Mouse (Mus musculus) ovary, postnatal 10 days (tissue): ENCODE measurements around the gene Tmem144.
A peak's percentile ranks its signal among the peaks of the same experiment; 100 is the strongest.

ENCODE experiments used
- DNase-seq: peaks from one replicate; pipeline ENCODE4 v3.0.0; 2022; ENCODE audit warnings: low spot score

Tmem144 gene

GRCm38 (mm10) chr3:79858221-79858620, 5.6 kb upstream of the Tmem144 start:
- DNase-seq: no peak

DNA sequence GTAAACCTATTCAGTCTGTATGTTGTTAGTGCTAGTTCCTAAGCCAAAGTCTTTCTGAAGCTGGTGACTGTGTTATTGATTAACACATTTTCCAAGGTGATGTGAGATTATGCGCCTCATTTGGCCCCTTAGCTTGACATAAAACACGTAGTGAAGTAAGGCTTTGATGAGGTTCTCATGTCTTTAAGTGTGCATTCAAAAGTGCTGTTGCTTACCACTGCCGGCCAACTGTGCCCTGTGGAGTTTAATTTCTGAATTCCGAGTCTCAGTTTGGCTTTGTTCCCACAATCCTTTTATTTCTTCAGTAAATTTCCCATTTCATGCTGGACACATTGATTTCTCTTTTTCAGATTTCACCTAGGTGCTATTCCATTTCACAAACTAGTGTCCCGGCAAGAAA, 5.2 kb upstream of the Tmem144 start:
- DNase-seq: no peak

DNA sequence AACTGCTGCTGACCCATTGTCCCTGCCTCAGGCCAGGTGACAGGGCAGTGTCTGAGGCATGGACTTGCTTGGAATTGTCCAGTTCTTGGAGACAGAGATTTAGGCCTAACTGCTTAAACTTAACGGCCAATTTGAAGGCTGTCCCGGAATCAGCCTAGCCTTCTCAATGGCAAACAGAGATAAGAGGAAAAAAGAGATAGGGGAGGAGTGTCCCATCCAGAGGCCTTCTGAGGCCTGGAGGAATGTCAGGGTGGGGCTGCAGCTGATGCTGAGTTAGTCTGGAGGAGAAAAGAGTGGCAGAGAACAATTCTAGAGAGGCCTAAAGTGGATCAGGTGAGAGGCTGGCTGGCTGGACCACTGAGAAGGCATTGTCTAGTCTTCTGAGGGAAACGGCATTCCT, 465 bp downstream of the Tmem144 start:
- no peak for DNase-seq

- no peak for DNase-seq
Measured at GRCm38 (mm10) chr3:79850656-79851055, 1.9 kb downstream of the Tmem144 start.

DNA sequence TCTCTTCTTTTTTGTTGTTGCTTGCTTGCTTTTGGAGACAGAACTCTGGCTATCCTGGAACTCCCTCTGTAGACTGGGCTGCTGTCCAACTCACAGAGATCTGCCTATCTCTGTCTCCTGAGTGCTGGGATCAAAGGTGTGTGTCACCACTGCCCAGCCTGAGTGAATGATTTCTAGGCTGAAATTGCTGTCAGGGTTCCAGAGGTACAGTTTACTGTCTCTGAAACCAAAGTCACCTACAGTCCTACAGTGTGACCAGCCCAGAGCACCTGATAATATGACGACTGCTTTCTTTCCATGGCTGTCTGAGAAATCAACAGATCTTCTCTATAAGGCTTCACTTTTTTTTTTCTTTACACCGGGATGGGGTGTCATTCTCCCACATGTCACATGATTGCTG, 3.0 kb downstream of the Tmem144 start:
- DNase-seq: no peak

GRCm38 (mm10) chr3:79848841-79849240, 3.7 kb downstream of the Tmem144 start:
- DNase-seq: no peak

- DNase-seq: no peak
Measured at GRCm38 (mm10) chr3:79846633-79847032, 5.9 kb downstream of the Tmem144 start.

GRCm38 (mm10) chr3:79843999-79844398, 8.6 kb downstream of the Tmem144 start:
- DNase-seq: no peak

DNA sequence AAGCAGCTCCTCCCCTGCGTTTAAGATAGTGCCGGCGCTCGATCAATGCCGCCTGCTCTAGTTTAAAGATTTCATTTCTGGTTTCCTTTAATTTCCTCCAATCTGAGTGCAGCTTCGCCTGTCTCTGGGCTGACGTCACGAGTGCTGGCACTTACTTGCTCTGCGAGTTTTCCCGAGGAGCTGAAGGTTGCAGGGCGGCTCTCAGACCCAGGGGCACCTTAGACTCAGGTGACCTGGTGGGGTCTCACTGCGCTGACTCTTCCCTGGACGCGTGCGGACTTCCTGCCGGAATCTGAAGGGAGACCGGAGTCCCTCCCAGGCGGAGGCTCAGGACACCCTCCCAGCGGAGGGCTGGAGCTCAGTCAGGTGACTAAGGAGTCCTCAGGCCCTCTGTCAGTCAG, 10.0 kb downstream of the Tmem144 start:
- peak; percentile 49 for DNase-seq

DNA sequence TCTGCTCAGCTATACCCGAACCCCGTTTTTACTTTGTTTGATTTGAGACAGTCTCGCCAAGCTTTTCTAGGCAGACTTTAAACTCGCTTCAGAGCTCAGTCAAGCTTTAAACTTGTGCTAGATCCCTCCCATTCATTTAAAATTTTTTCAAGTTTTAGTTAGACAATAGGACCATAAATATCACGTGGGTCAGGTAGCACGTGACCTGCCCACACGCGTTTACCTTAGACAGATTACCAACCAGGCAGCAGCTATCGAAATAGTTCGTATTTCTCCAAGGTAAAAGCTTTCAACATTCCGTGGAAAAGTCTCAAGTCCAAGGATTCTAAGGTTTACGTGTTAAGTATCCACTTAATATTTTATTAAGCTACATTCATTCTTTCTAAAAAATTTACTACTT, 10.4 kb downstream of the Tmem144 start:
- no peak for DNase-seq

DNA sequence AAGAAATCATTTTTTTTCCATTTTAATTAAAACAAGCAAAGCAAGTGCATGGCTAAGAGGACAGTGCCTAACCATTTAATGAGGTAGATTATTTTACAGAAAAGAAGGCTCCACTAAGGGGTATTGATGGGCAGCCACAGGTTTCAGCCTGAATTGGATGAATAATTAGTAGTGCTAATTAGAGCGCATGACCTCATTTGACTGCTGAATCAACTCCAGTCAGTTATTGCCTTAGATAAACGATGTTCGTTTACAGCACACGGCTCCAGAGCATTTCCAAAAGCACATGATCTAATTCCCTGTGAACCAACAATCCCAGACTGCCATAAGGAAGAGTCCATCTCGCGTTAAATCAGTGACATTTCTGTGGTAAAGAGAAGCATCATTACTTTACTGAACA, 11.1 kb downstream of the Tmem144 start:
- DNase-seq: no peak

- DNase-seq: no peak
Measured at GRCm38 (mm10) chr3:79838751-79839150, 13.8 kb downstream of the Tmem144 start.

- no peak for DNase-seq
Measured at GRCm38 (mm10) chr3:79829289-79829688, 23.3 kb downstream of the Tmem144 start.

DNA sequence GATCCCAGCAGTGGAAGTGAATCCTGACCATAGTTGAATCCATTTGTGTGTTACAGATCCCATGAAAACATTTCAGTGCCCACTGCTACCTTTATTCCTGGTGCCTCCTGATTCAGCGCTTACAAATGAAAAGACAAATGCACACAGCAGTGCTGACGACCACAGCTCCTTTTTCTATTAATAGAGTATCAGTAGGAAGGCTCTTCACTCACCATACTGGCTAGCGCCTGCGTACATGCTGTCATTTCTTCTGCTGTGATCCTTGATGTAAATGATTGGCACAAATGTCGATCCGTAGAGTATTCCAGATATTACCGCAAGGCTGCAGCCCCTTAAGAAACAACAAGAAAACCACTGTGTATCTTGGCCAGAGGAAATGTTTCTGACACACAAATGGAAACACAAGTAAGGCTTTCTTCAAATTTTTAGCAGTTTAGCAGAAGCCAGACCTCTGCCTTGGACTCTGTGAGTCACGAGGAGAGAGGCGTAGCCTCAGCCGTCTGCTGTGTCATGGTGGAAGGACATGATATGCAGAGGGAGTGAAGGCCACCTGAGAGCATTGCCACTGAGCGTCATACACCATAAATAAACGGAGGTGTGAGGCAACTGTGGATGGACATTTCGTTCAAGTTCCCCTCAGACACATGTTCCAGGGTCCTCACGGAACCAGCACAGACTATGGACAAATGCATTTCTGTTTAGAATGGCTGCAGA, 27.3 kb downstream of the Tmem144 start:
- DNase-seq: no peak

DNA sequence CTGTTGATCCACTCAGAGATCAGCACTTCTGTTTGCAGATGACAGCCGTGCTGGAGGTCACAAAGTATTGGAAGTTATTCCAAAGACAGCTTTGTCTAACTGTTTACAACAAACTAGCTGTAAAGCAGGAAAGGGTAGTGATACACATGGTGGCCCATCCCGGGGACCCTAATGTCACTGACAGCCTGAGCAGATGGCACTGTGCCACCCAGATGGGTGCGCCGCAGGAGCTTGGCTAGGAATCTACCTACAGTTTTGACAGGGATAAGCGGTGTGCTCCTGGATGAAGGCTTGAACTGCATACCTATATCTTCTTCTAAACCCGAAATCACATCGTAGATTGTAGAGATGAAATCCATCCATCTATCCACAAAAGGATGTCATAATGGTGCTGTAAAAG, 29.4 kb downstream of the Tmem144 start:
- DNase-seq: no peak

DNA sequence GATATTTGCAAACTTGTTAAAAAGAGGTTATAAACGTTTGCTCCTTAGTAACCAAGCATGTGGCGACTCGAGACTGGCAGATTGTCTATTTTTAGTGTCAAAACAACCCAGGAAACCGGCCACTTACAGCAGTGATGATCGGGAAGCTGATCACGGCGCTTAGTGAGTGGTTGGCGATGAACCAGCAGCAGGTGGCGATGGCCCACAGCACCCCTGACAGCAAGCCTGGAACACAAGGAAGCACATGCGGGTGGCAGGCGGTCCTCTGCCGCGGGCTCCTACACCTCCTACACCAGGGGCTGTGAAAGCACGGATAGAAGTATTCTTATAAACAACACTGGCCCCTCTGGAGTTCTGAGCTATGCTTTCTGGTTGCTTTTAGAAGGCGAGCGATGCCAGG, 31.4 kb downstream of the Tmem144 start:
- no peak for DNase-seq

GRCm38 (mm10) chr3:79818202-79818995, 34.2 kb downstream of the Tmem144 start:
- DNase-seq: no peak

- DNase-seq: no peak
Measured at GRCm38 (mm10) chr3:79816229-79816628, 36.3 kb downstream of the Tmem144 start.

DNA sequence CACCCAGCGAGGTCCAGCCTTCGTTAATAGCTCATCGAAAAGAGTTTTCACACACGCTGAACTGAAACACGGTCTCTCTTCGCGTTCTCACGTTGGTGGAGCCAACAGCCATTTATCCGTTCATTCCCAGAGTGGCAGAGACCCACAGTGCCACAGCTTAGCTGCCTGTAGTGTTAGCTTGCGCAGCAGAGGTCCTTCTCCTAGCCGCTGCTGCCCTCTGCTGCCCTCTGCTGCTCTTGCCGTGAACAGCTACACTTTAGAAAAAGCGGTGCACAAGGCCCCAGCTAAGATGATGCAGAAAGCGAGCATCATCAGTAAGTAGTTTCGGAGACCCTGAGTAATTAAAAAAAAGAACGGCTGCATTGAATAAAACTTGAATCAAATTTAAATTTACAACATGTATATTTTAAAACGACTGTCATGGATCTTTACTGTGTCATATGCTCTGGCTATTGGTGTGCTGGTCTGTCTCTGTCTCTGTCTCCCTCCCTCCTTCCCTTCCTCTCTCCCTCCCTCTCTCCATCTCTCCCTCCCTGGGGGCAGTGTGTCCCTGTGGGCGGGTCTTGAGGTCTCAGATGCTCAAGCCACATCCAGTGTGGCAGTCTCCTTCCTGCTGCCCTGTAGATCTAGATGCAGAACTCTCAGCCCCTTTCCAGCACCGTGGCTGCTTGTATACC, 38.6 kb downstream of the Tmem144 start:
- DNase-seq: peak; percentile 27

GRCm38 (mm10) chr3:79812042-79812441, 40.5 kb downstream of the Tmem144 start:
- no peak for DNase-seq

DNA sequence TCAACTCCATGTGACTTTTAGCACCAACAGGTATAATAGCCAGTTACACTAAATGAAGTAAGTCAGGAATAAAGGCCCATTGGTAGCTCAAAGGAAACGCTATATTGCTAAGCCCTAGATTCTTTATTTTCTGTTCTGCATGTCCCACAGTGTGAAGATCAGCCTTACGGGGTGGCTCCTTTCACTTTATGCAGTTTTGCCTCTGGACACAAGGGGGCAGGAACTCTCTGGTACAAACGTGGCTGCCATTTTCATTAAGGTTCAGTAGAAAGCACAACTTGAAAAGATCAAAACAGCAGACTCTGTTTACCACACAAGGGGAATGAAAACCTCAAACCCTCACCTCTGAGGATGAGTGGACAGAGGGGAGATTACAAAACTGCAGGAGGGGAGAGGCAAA, 40.9 kb downstream of the Tmem144 start:
- no peak for DNase-seq

DNA sequence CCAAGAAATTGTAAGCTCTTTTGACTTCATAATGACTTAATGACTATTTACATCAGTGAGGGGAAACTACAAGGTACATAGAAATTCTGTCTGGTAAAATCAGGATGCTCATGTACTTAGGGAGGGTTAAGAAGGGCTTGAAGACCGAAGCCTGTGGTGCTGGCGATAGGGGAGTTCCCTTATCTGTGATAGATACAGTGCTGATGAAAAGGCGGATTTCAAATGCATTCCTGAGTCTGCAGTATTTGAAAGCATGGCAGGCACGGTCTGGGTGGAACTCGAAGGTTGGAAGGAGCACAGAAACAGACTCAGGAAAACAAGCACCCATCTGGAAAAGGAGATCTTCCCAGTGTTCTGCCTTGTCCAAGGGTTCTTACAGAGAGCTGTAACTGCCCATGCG, 42.0 kb downstream of the Tmem144 start:
- DNase-seq: no peak

- no peak for DNase-seq
Measured at GRCm38 (mm10) chr3:79809180-79809567, 43.4 kb downstream of the Tmem144 start.
